Mouse (Mus musculus) right cerebral cortex, postnatal 4 days (tissue): Measurements from ENCODE around the gene Skida1.
"Not testable (repeated sequence)": the region's sequence is repeated elsewhere in the genome, so short reads cannot be mapped to it uniquely, and the experiment has no call there.

Experiments
- DNase-seq: peaks from one replicate; pipeline ENCODE4 v3.0.0-alpha.2; 2022

Gene Skida1

GRCm38 (mm10) chr2:18048453-18049075 lies at the start of gene Skida1:
Skida1 (minus strand) TSS chr2:18049051.
- no peak for DNase-seq

GRCm38 (mm10) chr2:18095804-18096203 lies 47.0 kb upstream of the Skida1 start:
- no peak for DNase-seq

GRCm38 (mm10) chr2:18094319-18094718 lies 45.5 kb upstream of the Skida1 start:
- DNase-seq, result no peak

GRCm38 (mm10) chr2:18093858-18094257 lies 45.0 kb upstream of the Skida1 start:
- no peak for DNase-seq

- not testable (repeated sequence) for DNase-seq
These were observed 38.8 kb upstream of the Skida1 start for GRCm38 (mm10) chr2:18087695-18088094.

- DNase-seq, result no peak
These were observed 31.5 kb upstream of the Skida1 start for GRCm38 (mm10) chr2:18080182-18080860.

GRCm38 (mm10) chr2:18071947-18072346 lies 23.1 kb upstream of the Skida1 start:
- no peak for DNase-seq

GRCm38 (mm10) chr2:18068071-18068796 lies 19.4 kb upstream of the Skida1 start:
- no peak for DNase-seq

- no peak for DNase-seq
These were observed 17.6 kb upstream of the Skida1 start for GRCm38 (mm10) chr2:18066436-18066835.

GRCm38 (mm10) chr2:18065708-18066030 lies 16.8 kb upstream of the Skida1 start:
- DNase-seq, result no peak

GRCm38 (mm10) chr2:18064941-18065707 lies 16.3 kb upstream of the Skida1 start:
- DNase-seq, result peak; percentile 80

GRCm38 (mm10) chr2:18064356-18064858 lies 15.6 kb upstream of the Skida1 start:
- DNase-seq, result peak; percentile 92

GRCm38 (mm10) chr2:18063763-18064251 lies 15.0 kb upstream of the Skida1 start:
- peak; percentile 59 for DNase-seq

GRCm38 (mm10) chr2:18060396-18060795 lies 11.5 kb upstream of the Skida1 start:
- DNase-seq, result no peak

- no peak for DNase-seq
These were observed 11.0 kb upstream of the Skida1 start for GRCm38 (mm10) chr2:18059891-18060290.

GRCm38 (mm10) chr2:18059063-18059462 lies 10.2 kb upstream of the Skida1 start:
- no peak for DNase-seq

- no peak for DNase-seq
These were observed 9.4 kb upstream of the Skida1 start for GRCm38 (mm10) chr2:18058146-18058708.

GRCm38 (mm10) chr2:18057336-18058145 lies 8.7 kb upstream of the Skida1 start:
- peak; percentile 58 for DNase-seq

- peak; percentile 74 for DNase-seq
These were observed 8.0 kb upstream of the Skida1 start for GRCm38 (mm10) chr2:18056786-18057255.

GRCm38 (mm10) chr2:18055929-18056785 lies 7.3 kb upstream of the Skida1 start:
- peak; percentile 88 for DNase-seq
